Mouse (Mus musculus): ENCODE results near the gene Pla2g6. TPM values are rescaled to one million over a fixed set of nuclear protein-coding genes. Genes with fewer than 3 reads are reported as not detected.
A peak's percentile ranks its signal among the peaks of the same experiment; 100 is the strongest.

Gene Pla2g6
- total and polyA plus RNA-seq, 2 experiments from 2014 or later = 15.2 to 28.8 TPM

DNA sequence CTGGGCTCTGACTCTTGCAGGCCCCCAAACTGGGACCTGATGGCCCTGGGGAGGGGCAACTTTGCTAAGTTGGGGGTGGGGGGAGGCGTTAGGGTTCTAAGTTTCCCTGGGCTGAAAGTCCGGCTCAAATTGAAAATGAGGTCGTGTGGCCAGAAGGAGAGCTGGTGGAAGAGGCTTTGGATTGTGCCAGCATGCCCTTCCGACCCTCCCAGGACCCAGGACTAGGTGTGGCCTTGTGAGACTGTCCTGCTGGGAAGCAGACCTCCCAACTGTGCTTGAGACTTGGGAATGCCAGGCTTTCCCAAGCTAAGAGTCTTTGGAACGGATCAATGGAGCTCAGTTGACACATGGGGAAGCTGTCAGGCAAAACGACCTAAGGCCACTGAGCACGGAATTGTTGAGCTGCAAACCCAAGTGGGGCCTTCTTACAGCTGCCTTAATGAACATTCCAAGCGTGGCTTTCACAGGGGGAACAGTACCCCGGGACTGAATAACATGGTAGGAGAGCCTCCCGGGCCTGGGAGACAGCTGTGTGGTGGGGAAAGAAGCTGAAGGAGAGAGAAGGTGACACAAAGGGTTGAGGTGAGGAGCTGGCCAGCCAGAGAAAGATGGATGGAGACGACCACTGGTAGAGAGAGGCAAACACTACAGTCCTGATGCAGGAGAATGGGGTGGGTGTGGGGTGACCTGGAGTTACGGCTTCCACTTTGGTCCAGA is 29.9 kb upstream of the Pla2g6 start:
- H3K27ac ChIP-seq = 0 out of 2 replicates have a peak overlapping the region, but pooled peaks have one; percentile 51
- no peaks in the 10 kb centered on the region for H3K9me3 ChIP-seq (ENCODE audit: low read length)
- no peak for TF ChIP-seq CTCF (IDR thresholded peaks at IDR 0.05; ENCODE audit: low read depth)
- no peak for DNase-seq (ENCODE audit: low spot score)
- no peak for ATAC-seq
- H3K4me2 ChIP-seq (ENCODE audit: low read depth, low read length) = peak overlapping the region; percentile 77
- 34% methylated on average over 12 of the region's 12 CpGs for WGBS
- H3K4me3 ChIP-seq (ENCODE audit: low read length) = peak overlapping the region; percentile 39
- peaks cover 12% of the 10 kb centered on the region for H3K4me1 ChIP-seq (ENCODE audit: insufficient read depth, low read length)
- peak overlapping the region; percentile 55; the same call in 1 of the 2 replicates for H3K9ac ChIP-seq (replicated peaks; ENCODE audit: low read length)
- H3K36me3 ChIP-seq (ENCODE audit: insufficient read depth, low read length) = peaks cover 13% of the 10 kb centered on the region; the same call in 1 of the 2 replicates
- H3K27me3 ChIP-seq (ENCODE audit: insufficient read depth, low read length) = no peaks in the 10 kb centered on the region

- Histone ChIP-seq H3K27ac (peak overlapping the region; percentile 51), H3K9me3 (ENCODE audit: low read length) (no peaks in the 10 kb centered on the region), H3K9ac (replicated peaks; ENCODE audit: low read length) (peak overlapping the region; percentile 55), H3K27me3 (ENCODE audit: insufficient read depth, low read length) (no peaks in the 10 kb centered on the region), H3K4me3 (ENCODE audit: low read length) (peak overlapping the region; percentile 39), H3K4me1 (ENCODE audit: insufficient read depth, low read length) (peaks cover 12% of the 10 kb centered on the region), H3K36me3 (ENCODE audit: insufficient read depth, low read length) (peaks cover 5% of the 10 kb centered on the region; the same call in 1 of the 2 replicates), H3K4me2 (ENCODE audit: low read depth, low read length) (peak overlapping the region; percentile 77)
- under 1% methylated on average over 72 of the region's 77 CpGs for WGBS
- ATAC-seq = peak; percentile 73
- 0 out of 2 replicates have a peak, but pooled peaks have one; percentile 15 for TF ChIP-seq CTCF (IDR thresholded peaks at IDR 0.05; ENCODE audit: low read depth)
- peak; percentile 83 for DNase-seq (ENCODE audit: low spot score)
Observed at GRCm38 (mm10) chr15:79357036-79357911, 29.1 kb upstream of the Pla2g6 start.

DNA sequence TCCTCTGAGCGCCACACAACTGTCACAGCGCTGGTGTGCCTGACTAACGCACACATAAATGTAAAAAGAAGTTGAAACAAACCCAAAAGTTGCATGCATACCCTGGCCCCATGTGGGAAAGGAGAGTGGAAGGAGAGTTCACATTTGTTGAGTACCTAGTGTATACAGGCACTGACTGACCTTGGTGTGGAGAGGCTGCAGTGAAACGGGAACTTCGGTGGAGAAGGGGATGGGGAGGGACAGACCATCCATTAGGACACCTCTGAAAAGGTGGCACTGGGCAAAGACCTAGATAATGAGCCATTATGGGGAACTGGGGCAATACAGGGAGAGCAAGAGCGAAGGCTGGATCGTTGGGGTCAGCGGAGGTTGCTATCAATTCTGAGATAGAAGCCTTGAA is 28.3 kb upstream of the Pla2g6 start:
- WGBS = 83% methylated on average over 8 of the region's 8 CpGs
- Histone ChIP-seq H3K9me3 (ENCODE audit: low read length) (no peaks in the 10 kb centered on the region), H3K27ac (no peak overlapping the region), H3K4me3 (ENCODE audit: low read length) (peak overlapping the region; percentile 39; the same call in 1 of the 2 replicates), H3K9ac (replicated peaks; ENCODE audit: low read length) (peak overlapping the region; percentile 55; the same call in 1 of the 2 replicates), H3K4me1 (ENCODE audit: insufficient read depth, low read length) (peaks cover 12% of the 10 kb centered on the region), H3K27me3 (ENCODE audit: insufficient read depth, low read length) (no peaks in the 10 kb centered on the region), H3K36me3 (ENCODE audit: insufficient read depth, low read length) (peaks cover 3% of the 10 kb centered on the region; the same call in 1 of the 2 replicates), H3K4me2 (ENCODE audit: low read depth, low read length) (peak overlapping the region; percentile 77)
- ATAC-seq (no peak), DNase-seq (ENCODE audit: low spot score) (no peak)
- TF ChIP-seq CTCF (IDR thresholded peaks at IDR 0.05; ENCODE audit: low read depth) = no peak

- H3K9me3 ChIP-seq (ENCODE audit: low read length) = no peaks in the 10 kb centered on the region
- 77% methylated on average over 4 of the region's 4 CpGs for WGBS
- H3K27ac ChIP-seq = no peak overlapping the region
- H3K9ac ChIP-seq (replicated peaks; ENCODE audit: low read length) = no peak overlapping the region
- ATAC-seq (no peak), DNase-seq (ENCODE audit: low spot score) (no peak)
- H3K36me3 ChIP-seq (ENCODE audit: insufficient read depth, low read length) = no peaks in the 10 kb centered on the region
- peaks cover 8% of the 10 kb centered on the region for H3K4me1 ChIP-seq (ENCODE audit: insufficient read depth, low read length)
- no peak for TF ChIP-seq CTCF (IDR thresholded peaks at IDR 0.05; ENCODE audit: low read depth)
- no peak overlapping the region for H3K4me3 ChIP-seq (ENCODE audit: low read length)
- no peaks in the 10 kb centered on the region for H3K27me3 ChIP-seq (ENCODE audit: insufficient read depth, low read length)
- H3K4me2 ChIP-seq (ENCODE audit: low read depth, low read length) = no peak overlapping the region
Observed at GRCm38 (mm10) chr15:79354619-79355018, 26.4 kb upstream of the Pla2g6 start.

- H3K9me3 ChIP-seq (ENCODE audit: low read length) = no peaks in the 10 kb centered on the region
- no peak overlapping the region for H3K9ac ChIP-seq (replicated peaks; ENCODE audit: low read length)
- no peak overlapping the region for H3K4me3 ChIP-seq (ENCODE audit: low read length)
- no peak for DNase-seq (ENCODE audit: low spot score)
- H3K4me1 ChIP-seq (ENCODE audit: insufficient read depth, low read length) = peaks cover 8% of the 10 kb centered on the region
- no peaks in the 10 kb centered on the region for H3K27me3 ChIP-seq (ENCODE audit: insufficient read depth, low read length)
- no peak overlapping the region for H3K27ac ChIP-seq
- H3K36me3 ChIP-seq (ENCODE audit: insufficient read depth, low read length) = no peaks in the 10 kb centered on the region
- H3K4me2 ChIP-seq (ENCODE audit: low read depth, low read length) = no peak overlapping the region
- no peak for ATAC-seq
- no peak for TF ChIP-seq CTCF (IDR thresholded peaks at IDR 0.05; ENCODE audit: low read depth)
- WGBS = 82% methylated on average over 5 of the region's 5 CpGs
Observed at GRCm38 (mm10) chr15:79353690-79354305, 25.6 kb upstream of the Pla2g6 start.

DNA sequence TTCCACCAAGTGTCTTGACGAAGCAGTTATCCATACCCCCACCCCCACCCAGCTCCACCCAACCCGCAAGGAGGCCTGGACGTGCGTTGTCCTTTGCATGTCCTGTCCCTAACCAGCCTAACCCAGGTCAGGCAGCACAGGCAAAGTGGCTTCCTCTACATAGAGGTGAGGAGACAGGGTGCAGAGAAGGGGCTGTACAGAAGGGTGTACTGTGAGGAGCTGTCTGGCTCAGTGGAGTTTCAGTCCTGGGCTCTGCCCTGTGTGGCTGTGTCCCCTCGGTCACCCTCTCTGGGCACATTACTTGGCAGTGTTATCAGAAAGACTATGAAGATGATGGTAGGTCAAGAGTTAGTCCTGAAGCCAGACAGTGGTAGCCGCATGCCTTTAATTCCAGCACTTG is 24.3 kb upstream of the Pla2g6 start:
- no peak for TF ChIP-seq CTCF (IDR thresholded peaks at IDR 0.05; ENCODE audit: low read depth)
- Histone ChIP-seq H3K27me3 (ENCODE audit: insufficient read depth, low read length) (no peaks in the 10 kb centered on the region), H3K4me1 (ENCODE audit: insufficient read depth, low read length) (peaks cover 11% of the 10 kb centered on the region), H3K27ac (no peak overlapping the region), H3K9ac (replicated peaks; ENCODE audit: low read length) (no peak overlapping the region), H3K4me3 (ENCODE audit: low read length) (no peak overlapping the region), H3K9me3 (ENCODE audit: low read length) (no peaks in the 10 kb centered on the region), H3K36me3 (ENCODE audit: insufficient read depth, low read length) (no peaks in the 10 kb centered on the region), H3K4me2 (ENCODE audit: low read depth, low read length) (no peak overlapping the region)
- no peak for ATAC-seq
- WGBS = 79% methylated on average over 6 of the region's 6 CpGs
- DNase-seq (ENCODE audit: low spot score) = no peak

All from hindbrain, postnatal 0 days (tissue).